Mouse (Mus musculus) lung, embryonic 15.5 days (tissue): ENCODE data around the gene Gabarap. TPM values are rescaled to one million over a fixed set of nuclear protein-coding genes. Genes with fewer than 3 reads are reported as not detected.
"Not testable (repeated sequence)": the region's sequence is repeated elsewhere in the genome, so short reads cannot be mapped to it uniquely, and the experiment has no call there.

Experiments
- ATAC-seq: fragments of 200-750 bp; cut with Nextera tagmentation; 2 replicates; pipeline ENCODE4 v1.8.0; 2017; ENCODE audit warnings: moderate number of reproducible peaks, borderline replicate concordance; ENCODE audit not compliant: low FRiP score, low TSS enrichment; ENCODE audit errors: extremely low read depth
- H3K27ac ChIP-seq: fragments of 300-500 bp; sonication (generic); 2 replicates; pipeline ENCODE4 v1.5.1; 2015; ENCODE audit warnings: moderate library complexity, mild to moderate bottlenecking, inconsistent platforms
- H3K27me3 ChIP-seq: fragments of 300-500 bp; sonication (generic); 2 replicates; pipeline ENCODE4 v1.6.1; 2015; ENCODE audit warnings: inconsistent platforms
- H3K36me3 ChIP-seq: fragments of 300-500 bp; sonication (generic); 2 replicates; pipeline ENCODE4 v1.6.1; 2015; ENCODE audit warnings: inconsistent platforms
- H3K4me1 ChIP-seq: fragments of 300-500 bp; sonication (generic); 2 replicates; pipeline ENCODE4 v1.6.1; 2015; ENCODE audit warnings: inconsistent platforms
- H3K4me2 ChIP-seq: fragments of 300-500 bp; sonication (generic); 2 replicates; pipeline ENCODE4 v1.6.1; 2015; ENCODE audit warnings: inconsistent platforms, mild to moderate bottlenecking, moderate library complexity
- H3K4me3 ChIP-seq: fragments of 300-500 bp; sonication (generic); 2 replicates; pipeline ENCODE4 v1.5.1; 2015; ENCODE audit warnings: mild to moderate bottlenecking, inconsistent platforms
- H3K9ac ChIP-seq: fragments of 300-500 bp; sonication (generic); 2 replicates; pipeline ENCODE4 v1.6.1; 2015; ENCODE audit warnings: inconsistent platforms
- H3K9me3 ChIP-seq: fragments of 300-500 bp; sonication (generic); 2 replicates; pipeline ENCODE4 v1.6.1; 2016; ENCODE audit warnings: inconsistent platforms
- WGBS: fragments of 180-500 bp; shearing (Covaris S2); methylation state at CpG from one replicate; pipeline ENCODE4 v1.1.7; 2015; 5-methylcytosine and 5-hydroxymethylcytosine counted together
- polyA plus RNA-seq: library from polyadenylated mRNA; unstranded; fragments of >200 nt; fragmentation: Nextera tagmentation; extraction: Ambion mirVana; gene quantifications from 2 replicates; pipeline ENCODE4 v1.2.1, GENCODE M21; 2015

The Gabarap gene
- 453 and 455 TPM in 2 replicates for polyA plus RNA-seq

DNA sequence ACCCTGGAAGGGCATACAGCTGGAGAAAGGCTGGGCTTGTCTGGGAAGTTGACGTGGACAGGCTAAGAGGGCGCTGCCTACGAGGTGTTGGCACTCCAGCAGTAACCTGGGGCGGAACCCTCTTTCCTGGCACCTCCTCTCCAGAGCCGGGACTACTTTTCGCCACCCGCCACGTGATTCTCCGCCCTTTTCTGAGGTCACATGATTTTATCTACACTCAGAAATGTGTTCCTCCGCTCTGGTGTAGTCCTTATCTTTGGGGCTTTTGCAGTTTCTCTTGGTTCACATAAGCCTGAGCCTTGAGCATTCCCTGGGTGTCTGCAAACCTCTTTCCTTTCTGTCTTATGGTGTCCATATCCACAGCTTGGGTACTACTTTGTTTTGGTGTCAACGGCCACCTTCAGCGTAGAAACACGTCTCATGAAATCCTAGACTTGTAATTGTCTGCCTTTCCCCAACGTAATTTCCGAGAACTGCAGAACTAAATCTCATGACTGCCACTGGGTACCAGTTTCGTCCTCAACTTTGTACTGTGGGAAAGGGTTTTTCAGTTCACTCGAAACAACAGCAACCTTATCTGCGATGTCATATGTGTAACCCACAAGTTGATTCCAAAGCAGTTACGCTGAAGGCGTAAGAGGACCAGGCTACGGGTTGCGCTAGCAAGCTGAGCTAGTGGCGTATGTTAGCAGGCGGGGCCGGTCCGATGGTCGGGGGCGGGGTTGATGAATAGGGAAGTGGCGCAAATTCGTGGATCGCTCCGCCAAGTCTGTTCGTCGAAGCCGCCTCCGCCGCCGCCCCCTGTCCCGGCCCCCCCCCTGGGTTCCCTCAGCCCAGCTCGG, at the start of gene Gabarap:
Gene Gabarap, plus strand, starts transcription at position 294 of the 842 bp plus-strand sequence.
- Histone ChIP-seq H3K9me3 (no peaks in the 10 kb centered on the region), H3K4me1 (peaks cover 23% of the 10 kb centered on the region), H3K4me2 (peak within 1 kb of the TSS; percentile 72), H3K27ac (peak within 1 kb of the TSS; percentile 96), H3K27me3 (no peaks in the 10 kb centered on the region), H3K9ac (peak within 1 kb of the TSS; percentile 87), H3K4me3 (peak within 1 kb of the TSS; percentile 84), H3K36me3 (peaks cover 58% of the 10 kb centered on the region)
- under 1% methylated on average over 40 of the region's 40 CpGs for WGBS
- peak; percentile 73 for ATAC-seq

DNA sequence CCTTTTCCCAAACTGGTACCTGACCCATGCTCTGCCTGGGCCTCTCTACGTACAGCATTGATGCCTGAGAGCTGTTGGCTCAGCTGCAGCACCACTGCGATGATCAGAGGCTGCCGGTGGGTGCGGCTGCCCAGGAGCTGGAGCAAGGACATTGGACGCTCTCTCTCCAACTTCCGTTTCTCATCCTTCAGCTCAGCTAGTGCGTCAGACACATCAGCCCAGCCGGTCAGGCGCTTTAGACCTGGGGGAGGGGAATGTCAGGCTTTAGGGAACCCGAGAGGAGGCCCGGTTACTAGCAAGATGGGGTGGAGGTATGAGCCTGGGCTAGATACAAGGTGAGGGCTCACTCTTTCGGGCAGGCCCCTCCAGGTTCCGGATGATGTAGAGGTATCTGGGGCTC, 45.7 kb upstream of the Gabarap start:
- WGBS: 60% methylated on average over 13 of the region's 13 CpGs
- no peak for ATAC-seq
- Histone ChIP-seq H3K4me1 (peaks cover 29% of the 10 kb centered on the region), H3K36me3 (peaks cover 12% of the 10 kb centered on the region), H3K4me2 (no peak overlapping the region), H3K9me3 (no peaks in the 10 kb centered on the region), H3K27me3 (no peaks in the 10 kb centered on the region; the same call in 1 of the 2 replicates), H3K9ac (no peak overlapping the region), H3K27ac (no peak overlapping the region), H3K4me3 (no peak overlapping the region)

DNA sequence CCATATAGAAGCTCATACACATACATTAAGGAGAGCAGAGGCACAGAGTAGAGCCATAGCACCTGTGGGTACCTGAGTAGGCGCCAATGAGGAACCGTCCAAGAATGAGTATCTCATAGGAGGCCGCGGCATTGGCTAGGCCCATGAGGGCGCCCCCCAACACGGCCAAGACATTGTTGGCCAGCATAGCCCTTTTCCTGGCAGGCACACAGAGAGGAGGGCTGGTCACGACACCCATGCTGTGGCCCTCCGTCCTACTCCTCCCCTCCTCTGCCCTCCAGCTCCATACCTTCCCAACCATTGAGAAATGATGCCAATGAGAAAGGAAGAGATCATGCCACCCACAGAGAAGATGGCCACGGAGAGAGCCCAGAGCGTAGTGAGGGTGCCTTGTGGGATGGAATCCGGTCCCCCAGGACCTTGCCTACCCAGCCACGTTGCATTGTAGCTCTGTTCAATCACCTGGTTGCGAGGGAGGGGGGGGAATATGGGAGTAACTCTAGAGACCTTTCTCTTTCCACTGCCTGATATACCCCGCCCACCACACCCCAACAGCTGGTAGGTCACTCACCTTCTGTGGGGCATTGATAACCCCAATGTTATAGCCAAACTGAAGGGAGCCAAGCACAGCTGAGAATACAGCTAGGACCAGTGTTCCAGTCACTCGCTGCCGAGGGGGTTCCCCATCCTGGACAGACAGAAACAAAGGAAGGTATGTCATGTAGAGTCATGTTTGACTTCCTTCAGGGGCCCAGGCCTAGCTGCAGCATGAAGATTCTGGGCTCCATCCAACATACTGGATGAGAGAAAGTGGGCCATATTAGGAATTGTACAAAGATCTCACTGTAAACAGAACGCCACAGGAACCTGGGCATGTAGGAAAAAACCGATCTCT, 44.7 kb upstream of the Gabarap start:
- no peak for ATAC-seq
- no peaks in the 10 kb centered on the region for H3K9me3 ChIP-seq
- H3K4me2 ChIP-seq: peak overlapping the region; percentile 71; the same call in 1 of the 2 replicates
- H3K27ac ChIP-seq: 0 out of 2 replicates have a peak overlapping the region, but pooled peaks have one; percentile 88
- peaks cover 12% of the 10 kb centered on the region for H3K36me3 ChIP-seq
- H3K4me3 ChIP-seq: peak overlapping the region; percentile 50; the same call in 1 of the 2 replicates
- no peak overlapping the region for H3K9ac ChIP-seq
- 84% methylated on average over 18 of the region's 18 CpGs for WGBS
- no peaks in the 10 kb centered on the region; the same call in 1 of the 2 replicates for H3K27me3 ChIP-seq
- peaks cover 29% of the 10 kb centered on the region for H3K4me1 ChIP-seq

- WGBS: 1% methylated on average over 29 of the region's 29 CpGs
- Histone ChIP-seq H3K9ac (peak overlapping the region; percentile 46), H3K27ac (peak overlapping the region; percentile 88)
Measured at GRCm38 (mm10) chr11:69947337-69948065, 43.4 kb upstream of the Gabarap start.

GRCm38 (mm10) chr11:69948066-69948762, 42.7 kb upstream of the Gabarap start, which contains the start of gene Slc2a4:
Gene Slc2a4, minus strand, starts transcription at chr11:69948188.
- peak within 1 kb of the TSS; percentile 50 for H3K4me3 ChIP-seq
- peaks cover 12% of the 10 kb centered on the region for H3K36me3 ChIP-seq
- H3K27me3 ChIP-seq: no peaks in the 10 kb centered on the region; the same call in 1 of the 2 replicates
- ATAC-seq: peak; percentile 93
- 0% methylated on average over 34 of the region's 34 CpGs for WGBS
- peak within 1 kb of the TSS; percentile 71 for H3K4me2 ChIP-seq
- H3K4me1 ChIP-seq: peaks cover 37% of the 10 kb centered on the region
- H3K27ac ChIP-seq: peak within 1 kb of the TSS; percentile 88
- peak within 1 kb of the TSS; percentile 46 for H3K9ac ChIP-seq
- H3K9me3 ChIP-seq: no peaks in the 10 kb centered on the region

More at GRCm38 (mm10) chr11:69947337-69948065, 43.4 kb upstream of the Gabarap start:
- ATAC-seq: peak; percentile 46
- no peaks in the 10 kb centered on the region for H3K9me3 ChIP-seq
- peaks cover 31% of the 10 kb centered on the region for H3K4me1 ChIP-seq
- H3K4me3 ChIP-seq: peak overlapping the region; percentile 50
- H3K4me2 ChIP-seq: peak overlapping the region; percentile 71
- H3K27me3 ChIP-seq: no peaks in the 10 kb centered on the region; the same call in 1 of the 2 replicates
- peaks cover 12% of the 10 kb centered on the region for H3K36me3 ChIP-seq

GRCm38 (mm10) chr11:69948763-69949150, 42.2 kb upstream of the Gabarap start:
- peak; percentile 37 for ATAC-seq
- Histone ChIP-seq H3K9ac (peak overlapping the region; percentile 46; the same call in 1 of the 2 replicates), H3K4me1 (peaks cover 37% of the 10 kb centered on the region), H3K36me3 (peaks cover 12% of the 10 kb centered on the region), H3K4me2 (peak overlapping the region; percentile 71), H3K9me3 (no peaks in the 10 kb centered on the region), H3K4me3 (peak overlapping the region; percentile 50), H3K27ac (peak overlapping the region; percentile 88), H3K27me3 (no peaks in the 10 kb centered on the region; the same call in 1 of the 2 replicates)
- 2% methylated on average over 14 of the region's 14 CpGs for WGBS

- Histone ChIP-seq H3K4me3 (no peak overlapping the region), H3K36me3 (no peaks in the 10 kb centered on the region), H3K4me1 (peaks cover 36% of the 10 kb centered on the region), H3K9ac (no peak overlapping the region), H3K9me3 (no peaks in the 10 kb centered on the region), H3K27ac (no peak overlapping the region), H3K4me2 (no peak overlapping the region), H3K27me3 (no peaks in the 10 kb centered on the region; the same call in 1 of the 2 replicates)
- no peak for ATAC-seq
- WGBS: 37% methylated on average over 4 of the region's 4 CpGs
Measured at GRCm38 (mm10) chr11:69950807-69951459, 40.0 kb upstream of the Gabarap start.

DNA sequence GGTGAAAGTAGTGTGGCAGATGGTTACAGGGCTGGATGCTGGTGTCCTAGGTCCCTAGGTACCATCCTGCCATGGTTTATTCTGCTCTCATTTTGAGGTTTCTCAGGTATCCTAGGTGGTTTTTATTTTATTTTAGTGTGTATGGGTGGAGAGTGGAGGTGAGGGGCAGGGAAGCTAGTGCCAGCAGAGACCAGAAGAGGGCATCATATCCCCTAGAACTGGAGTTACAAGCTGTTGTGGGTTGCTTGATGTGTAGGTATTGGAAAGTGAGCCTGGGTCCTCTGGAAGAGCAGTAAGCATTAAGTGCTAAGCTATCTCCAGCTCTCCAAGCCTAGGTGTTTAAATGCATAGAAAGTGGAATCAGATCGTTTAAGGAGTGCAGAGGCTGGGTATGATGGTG, 38.7 kb upstream of the Gabarap start:
- Histone ChIP-seq H3K4me1 (peaks cover 22% of the 10 kb centered on the region), H3K36me3 (no peaks in the 10 kb centered on the region), H3K4me2 (no peak overlapping the region), H3K9ac (no peak overlapping the region), H3K27ac (no peak overlapping the region), H3K9me3 (no peaks in the 10 kb centered on the region), H3K4me3 (no peak overlapping the region), H3K27me3 (no peaks in the 10 kb centered on the region; the same call in 1 of the 2 replicates)
- ATAC-seq: no peak
- WGBS: 38% methylated on average over 1 of the region's 1 CpGs

DNA sequence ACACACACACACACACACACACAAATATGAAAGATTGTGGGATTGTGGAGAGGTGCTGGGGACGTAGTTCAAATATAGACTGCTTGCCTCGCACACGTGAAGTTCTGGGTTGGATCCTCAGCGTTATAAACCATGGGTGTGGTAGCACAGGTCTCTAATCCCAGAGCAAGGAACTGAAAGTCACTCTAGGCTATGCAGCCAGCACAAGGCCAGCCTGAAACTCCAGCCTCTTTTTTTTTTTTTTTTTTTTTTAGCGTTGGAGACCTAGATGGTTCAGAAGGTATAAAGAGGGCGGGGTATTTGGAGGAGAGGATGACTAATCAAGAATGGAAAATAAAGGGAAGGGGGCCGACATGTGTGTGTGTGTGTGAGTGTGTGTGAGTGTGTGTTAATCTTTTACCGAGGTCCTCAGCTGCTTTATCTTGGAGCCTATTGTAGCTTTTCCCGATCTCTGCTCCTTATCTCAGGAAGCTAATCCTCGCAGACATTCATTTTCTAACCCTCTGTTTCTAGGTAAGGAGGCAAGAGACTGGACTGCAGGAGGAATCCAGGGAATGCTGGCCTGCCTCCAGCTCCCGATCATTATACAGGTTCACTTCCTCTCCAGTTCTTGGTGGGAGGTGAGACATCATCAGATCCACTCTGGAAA, 37.6 kb upstream of the Gabarap start:
- Histone ChIP-seq H3K9ac (no peak overlapping the region), H3K4me1 (peaks cover 16% of the 10 kb centered on the region), H3K27ac (peak overlapping the region; percentile 47; the same call in 1 of the 2 replicates), H3K9me3 (no peaks in the 10 kb centered on the region), H3K4me3 (no peak overlapping the region), H3K4me2 (no peak overlapping the region), H3K27me3 (no peaks in the 10 kb centered on the region; the same call in 1 of the 2 replicates), H3K36me3 (no peaks in the 10 kb centered on the region)
- ATAC-seq: no peak
- 30% methylated on average over 11 of the region's 11 CpGs for WGBS

DNA sequence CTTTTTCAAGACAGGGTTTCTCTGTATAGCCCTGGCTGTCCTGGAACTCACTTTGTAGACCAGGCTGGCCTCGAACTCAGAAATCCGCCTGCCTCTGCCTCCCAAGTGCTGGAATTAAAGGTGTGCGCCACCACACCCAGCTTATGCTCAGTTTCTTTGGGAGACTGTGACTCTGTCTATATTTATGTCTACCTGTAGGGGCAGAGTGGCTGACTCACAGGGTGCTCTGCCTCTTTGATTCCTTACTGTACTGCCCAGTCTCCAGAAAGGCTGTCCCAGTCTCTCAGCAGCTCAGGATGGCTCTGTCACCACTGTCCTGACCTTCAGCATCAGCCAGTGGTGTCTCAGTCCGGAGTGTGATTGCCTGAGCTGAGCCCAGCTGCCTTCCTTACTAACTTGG, 35.3 kb upstream of the Gabarap start:
- H3K9me3 ChIP-seq, H3K36me3 ChIP-seq, H3K4me3 ChIP-seq, H3K4me1 ChIP-seq, H3K4me2 ChIP-seq, H3K27me3 ChIP-seq, H3K27ac ChIP-seq, ATAC-seq, H3K9ac ChIP-seq: not testable (repeated sequence)
- WGBS: 83% methylated on average over 4 of the region's 4 CpGs
